Mouse (Mus musculus) thymus, adult 18-20 months (tissue): Measurements from ENCODE around the gene Phc3.

ENCODE experiments used
- DNase-seq, 2 experiments: peaks; one replicate each; pipeline ENCODE4 v3.0.0; 2022; ENCODE audit warnings: mixed read lengths in 2 of 2

Phc3 gene

DNA sequence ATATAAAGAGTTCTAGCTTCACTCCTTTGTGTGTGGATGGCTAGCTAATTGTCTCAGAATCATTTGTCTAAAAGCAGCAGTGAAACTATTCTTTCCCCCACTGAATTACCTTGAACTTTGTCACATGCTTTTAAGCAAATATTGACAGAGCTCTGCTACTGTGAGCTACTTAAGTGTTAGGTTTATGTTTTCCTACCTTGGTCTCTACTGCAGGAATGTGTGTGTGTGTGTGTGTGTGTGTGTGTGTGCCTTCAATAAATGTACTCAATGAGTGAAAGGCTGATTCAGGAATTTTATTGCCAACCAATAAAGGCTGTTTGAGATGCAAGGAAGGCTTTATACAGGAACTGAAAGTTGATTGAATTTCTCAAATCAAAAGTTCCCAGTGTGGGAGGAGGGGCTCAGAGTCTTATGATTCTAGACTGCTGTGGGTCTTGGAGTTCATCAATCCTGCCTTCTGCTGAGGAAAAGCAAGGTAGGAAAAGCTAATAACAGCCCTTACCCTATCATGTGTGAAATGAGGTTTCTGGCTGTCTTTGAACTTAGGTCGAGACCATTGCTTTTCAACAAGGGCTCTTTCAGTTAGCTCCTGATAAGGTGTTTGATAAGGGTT is 7.9 kb upstream of the Phc3 start:
- DNase-seq: no peak

DNA sequence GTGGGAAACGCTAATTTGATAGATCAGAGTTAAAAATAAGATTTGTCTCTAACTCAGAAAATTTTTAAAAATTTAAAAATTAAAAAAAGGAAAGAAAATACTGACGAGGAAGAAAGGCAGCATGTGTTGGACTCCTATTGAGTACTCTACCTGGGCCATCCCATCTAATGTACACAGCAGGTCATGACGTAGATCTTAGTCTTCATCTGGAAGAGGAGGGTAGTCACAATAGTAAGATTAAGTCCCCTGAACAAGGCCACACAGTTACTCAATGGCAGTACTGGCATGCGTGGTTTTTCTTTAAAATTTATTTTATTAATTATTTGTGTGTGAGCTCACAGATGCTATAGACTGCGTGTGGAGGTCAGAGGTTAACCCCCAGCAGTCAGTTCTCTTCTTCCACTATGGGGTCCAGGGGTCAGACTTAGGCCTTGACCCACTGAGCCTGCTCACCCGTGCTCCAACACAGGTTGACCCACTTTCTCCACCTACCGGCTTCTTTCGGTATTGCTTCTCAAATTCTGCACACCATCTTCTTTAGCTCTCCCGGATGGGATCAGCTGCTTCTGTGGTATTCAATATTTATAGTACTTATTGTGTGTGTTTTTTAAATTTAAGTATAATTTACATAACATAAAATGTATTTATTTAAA is 6.0 kb upstream of the Phc3 start:
- peak in 1 of 2 experiments; percentile 41 for DNase-seq

DNA sequence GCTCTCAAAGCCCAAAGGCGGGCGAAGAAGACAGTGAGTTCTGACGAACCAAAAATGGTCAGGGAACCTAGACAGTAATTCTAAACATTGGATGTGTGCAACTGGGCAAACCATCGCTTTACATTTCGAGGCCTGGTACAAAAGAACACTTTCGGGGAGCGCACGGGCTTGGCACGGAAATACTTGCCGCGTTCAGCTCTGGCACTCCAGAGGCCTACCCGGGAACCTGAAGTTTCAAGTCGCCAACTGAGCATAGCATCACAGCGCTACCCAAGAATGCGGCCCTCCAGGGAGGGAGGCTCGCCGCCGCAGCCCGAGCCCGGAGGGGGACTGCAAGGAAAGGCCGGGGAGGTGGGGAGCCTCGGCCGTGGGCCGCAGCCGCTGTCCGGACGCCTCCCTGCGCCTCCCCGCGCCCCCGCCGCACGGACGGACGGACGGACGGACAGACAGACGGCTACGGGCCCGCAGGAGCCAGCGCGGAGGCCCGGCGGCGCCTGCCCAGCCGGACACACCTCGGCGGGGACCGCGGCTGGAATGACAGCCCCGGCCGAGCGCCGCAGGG is 603 bp downstream of the Phc3 start:
- peak; percentile 28 to 46 for DNase-seq

DNA sequence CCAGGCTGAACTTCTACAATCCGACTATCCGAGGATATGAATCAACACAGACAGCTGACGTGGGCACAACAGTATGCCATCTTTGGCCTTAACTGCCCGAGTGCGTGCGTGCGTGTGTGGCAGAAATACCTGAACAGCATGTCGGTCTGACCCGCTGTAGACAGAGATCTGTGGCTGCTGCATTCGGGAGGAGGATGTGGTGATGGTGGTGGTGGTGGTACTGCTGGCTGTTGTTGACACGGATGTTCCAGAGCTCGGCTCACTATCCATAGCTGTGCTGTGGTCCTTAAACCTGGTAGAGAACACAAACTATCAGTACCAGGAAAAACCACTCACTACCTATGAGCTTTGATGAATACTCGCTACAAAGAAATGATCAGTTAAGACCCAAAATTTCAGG is 3.6 kb downstream of the Phc3 start:
- no peak for DNase-seq

DNA sequence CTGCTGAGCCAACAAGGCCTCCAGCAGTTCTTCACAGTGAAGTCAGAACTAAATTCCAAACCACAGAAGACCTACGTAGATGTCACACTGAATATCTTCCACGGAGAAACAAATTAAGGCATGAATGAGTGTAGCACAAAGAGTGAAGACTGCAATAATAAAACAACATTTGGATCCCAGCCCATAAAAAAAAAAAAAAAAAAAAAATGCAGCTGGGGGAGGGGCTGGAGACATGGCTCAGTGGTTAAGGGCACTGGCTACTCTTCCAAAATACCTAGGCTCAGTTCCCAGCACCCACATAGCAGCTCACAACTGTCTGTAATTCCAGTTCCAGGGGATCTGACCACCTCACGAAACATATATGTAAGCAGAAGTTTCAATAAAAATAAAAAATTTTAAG is 5.0 kb downstream of the Phc3 start:
- DNase-seq: no peak

DNA sequence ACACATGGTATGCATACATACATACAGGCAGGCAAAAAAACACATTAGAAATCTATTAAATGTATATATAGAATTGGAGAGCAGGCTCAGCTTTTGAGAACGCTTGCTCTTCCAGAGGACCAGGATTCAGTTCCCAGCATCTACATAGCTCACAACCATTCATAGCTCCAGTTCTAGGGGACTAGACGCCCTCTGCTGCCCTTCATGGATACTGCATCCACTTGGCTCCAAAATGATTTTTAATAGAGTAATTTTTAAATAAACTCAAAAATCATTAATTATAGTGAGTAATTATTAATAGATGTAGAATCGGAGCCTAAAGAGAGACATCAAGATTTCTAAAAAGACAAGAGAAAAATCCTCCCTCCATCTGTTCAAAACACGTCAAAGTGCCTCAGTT is 6.1 kb downstream of the Phc3 start:
- no peak for DNase-seq

DNA sequence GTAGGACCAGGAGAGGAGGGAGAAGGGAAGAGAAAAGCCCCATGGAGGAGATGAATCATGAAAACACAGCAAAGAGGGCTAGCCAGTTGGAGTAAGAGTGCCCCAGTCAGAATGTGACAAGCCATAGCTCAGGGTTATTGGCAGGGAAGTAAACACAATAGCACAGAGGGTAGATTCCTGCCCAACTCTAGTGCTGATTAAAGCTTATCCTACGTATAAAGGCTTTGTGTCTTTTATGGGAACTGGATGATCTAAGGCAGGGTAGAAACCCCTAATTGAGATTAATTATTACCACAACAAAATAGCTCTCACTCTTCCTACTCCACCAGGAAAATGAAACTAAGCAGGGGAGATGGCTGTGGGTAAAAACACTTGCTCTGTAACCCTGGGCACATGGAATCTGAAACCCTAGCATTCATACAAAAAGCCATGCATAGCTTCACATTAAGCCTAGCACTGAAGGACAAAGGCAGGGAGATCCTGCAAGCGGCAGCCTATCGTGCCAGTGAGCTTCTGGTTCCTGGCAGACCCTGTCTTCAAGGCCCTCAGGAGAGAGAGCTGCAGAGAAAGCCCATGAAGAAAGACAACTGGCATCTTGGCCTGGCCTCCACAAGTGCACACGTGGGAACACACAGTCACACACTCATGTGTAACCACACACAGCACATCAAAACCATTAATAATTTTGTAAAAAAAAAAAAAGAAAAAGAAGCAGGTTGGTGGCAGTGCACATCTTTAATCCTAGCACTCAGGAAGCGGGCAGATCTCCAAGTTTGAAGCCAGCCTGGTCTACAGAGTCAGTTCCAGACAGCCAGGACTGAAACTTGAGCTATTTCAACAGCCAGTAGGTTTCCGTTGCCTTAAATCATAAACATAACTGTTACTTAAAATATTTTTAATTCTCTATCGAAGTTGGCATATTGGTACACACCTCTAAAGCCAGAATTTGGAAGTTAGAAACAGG is 9.1 kb downstream of the Phc3 start:
- no peak for DNase-seq

DNA sequence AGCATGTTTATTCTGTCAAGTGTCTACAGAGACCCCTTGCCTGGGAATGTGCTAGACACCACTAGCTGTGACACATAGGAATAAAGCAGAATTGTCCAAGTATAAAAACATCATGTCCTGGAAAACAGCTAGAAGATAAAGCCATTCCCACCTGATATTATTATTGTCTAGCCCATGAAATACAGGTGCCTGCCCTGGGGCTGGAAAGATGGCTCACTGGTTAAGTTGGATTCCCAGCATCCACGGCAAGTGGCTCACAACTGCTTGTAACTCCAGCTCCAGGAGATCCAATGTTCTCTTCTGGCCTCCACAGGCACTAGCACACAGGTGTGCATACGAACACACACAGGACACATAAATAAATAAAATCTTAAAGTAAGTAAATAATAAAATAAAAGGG is 10.5 kb downstream of the Phc3 start:
- no peak for DNase-seq

DNA sequence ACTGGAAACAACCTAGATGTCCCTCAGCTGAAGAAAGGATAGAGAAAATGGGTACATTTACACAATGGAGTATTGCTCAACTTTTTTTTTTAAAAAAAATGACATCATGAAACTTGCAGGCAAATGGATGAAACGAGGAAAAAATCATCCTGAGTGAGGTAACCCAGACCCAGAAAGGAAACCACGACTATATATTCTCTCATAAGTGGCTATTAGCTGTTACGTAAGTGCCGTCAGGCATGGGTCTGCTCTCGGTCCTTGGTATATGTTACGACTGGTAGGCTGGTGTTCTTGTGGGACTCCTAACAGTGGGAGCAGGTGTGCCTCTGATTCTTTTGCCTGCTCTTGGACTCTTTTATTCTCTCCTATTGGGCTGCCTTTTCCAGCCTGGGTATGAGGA is 12.9 kb downstream of the Phc3 start:
- no peak for DNase-seq

DNA sequence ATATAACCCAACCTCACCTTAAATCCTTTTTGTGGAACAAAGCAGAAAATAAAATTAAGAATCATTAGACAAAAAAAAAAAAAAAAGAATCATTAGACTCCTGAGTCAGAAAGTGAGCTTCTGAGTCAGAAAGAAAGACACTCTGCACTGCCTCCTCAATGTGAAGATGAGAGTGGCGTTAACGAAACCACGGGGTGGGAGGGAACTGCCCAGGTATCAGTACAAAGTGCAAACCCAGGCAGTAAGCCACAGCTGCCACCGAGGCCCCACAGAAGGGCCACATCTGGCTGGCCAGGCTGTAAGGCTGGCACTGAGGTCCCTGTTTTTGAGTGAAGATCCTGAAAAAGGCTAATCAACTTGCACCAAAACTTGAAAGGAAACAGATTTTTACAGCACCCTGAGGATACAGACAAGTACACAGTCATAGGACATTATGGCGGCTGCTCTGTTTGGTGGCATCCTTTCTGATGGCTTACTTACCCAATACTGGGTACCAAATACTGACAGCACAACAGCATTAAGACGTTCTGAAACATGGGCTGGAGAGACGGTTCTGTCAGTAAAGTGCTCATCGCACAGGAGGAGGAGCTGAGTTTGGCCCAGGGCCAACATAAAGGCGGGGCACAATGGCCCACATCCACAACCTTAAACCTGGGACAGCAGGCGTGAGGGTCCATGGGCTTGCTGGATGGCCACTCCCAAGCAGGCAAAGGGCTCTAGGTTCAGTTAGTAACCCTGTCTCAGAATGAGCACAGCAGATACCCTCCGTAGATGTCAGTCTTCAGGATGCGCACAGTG is 16.7 kb downstream of the Phc3 start:
- DNase-seq: no peak

DNA sequence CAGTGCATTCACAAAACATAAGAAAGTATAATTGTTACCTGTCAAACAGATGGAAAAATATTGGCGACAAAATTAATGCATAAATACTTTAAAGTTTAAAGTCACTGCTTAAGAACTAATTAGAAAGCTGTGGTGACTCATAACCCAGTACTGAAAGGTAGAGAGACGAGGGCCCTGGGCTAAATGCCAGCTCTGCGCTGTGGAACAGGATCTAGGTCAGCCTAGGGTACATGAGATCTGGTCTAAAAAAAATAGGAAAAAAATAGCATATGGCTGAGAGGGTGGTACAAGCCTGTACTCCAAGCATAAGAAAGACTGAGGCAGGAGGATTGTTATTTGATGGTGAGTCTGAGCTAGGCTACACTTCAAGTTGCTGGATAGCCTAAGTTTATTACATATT is 17.6 kb downstream of the Phc3 start:
- no peak for DNase-seq

DNA sequence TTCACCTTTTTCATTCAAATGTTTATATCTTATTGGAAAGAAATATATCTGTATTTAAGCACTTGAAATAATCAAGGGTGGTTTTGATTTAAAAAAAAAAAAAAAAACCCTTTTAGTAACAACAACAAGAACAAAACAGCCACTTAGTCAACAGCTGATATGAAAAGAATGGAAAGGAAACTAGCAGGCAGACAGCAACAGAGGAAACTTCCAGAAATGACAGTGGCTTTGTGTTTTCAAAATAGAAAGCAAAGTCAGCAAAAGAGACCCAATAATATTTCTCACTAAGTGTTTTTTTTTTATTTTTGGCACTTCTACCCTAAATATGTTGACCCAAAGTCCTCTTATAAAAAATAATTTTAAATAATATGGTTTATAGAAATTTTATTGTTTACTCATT is 34.8 kb downstream of the Phc3 start:
- no peak for DNase-seq

DNA sequence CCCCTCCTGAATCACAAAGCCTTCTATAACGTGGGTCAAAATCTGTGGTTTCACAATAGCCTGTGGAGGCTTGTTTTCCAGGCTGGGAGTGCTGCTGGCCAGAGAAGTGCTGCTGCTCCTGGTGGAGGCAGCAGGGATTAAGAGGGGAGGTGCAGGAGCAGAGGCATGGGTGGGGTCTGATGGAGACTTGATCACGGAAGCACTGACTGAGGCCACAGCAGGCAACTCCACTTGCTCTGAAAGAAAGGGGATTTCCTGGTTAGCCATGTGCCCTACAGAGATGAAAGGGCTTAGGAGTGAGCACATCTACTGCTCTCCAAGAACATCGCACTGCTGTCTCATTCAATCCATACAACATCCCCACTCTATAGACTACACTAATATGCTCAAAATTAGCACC is 39.4 kb downstream of the Phc3 start:
- no peak for DNase-seq

DNA sequence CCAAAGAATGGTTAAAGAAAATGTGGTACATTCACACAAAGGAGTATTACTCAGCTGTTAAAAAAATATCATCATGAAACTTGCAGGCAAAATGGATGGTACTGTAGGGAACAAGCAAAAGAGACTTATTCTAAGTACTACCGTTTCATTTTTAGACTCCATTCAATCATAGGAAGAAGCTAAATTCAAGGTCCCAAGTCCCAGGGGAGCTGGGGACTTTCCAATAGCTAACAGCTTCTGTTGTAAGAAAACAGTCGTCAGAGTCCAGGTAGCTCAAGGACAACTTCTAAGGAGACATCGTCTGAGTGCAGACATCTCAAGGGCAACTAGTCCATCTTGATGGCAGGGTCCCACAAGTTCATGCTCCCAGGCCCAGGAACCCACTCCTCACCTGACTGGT is 41.6 kb downstream of the Phc3 start:
- no peak for DNase-seq

DNA sequence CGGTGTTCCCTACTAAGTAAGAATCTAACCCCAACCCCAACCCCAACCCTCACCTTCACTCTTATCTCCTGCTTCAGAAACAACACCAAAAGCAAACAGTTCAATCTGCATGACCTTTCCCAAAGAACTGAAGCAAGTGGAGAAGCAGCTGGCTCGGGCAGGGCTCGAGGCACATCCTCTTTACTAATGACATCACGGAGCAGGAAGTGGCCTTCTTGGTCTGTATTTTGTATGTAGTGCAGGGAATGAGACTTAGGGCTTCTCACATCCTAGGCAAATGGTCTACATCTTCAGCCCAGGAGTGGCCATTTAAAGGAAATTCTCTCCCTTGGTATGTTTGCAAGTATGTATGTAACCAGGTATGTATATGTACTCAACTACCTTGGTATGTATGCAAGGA is 52.1 kb downstream of the Phc3 start:
- no peak for DNase-seq

DNA sequence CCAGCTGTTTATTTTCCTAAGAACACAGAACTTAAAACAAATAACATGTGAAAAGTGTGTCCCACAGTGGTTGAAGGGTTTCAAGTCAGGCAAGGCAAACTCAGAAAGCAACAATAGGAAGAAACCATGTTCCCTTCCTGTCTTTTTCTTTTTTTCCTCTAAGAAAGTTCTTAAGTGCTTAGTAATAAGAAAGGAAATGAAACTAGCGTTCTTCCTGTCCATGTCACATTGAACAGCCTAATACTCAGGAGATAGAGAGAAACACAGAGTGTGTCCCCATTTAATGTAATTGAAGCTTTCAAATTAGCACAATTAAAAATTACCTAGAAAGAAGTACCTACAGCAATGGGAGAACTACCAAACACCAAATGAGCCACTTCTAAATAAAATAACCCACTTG is 64.6 kb downstream of the Phc3 start:
- DNase-seq: no peak

DNA sequence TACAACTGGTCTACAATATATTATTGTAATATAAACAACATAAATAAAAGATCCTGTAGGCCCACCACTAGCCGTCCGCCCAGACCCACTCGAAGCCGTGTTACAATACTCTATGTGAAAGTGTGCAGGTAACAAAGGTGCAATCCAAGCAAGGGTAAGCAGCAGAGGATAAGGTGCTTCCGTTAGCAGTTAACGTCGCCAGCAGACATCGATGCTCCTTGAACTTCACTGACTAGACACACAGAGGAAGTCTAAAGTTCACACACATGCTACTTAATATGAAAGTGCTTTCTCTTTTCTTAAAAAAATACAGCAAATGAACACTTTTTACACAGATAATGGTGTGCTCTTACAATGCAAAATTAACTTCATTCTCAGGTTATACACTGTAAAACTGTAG is 69.8 kb downstream of the Phc3 start:
- no peak for DNase-seq

DNA sequence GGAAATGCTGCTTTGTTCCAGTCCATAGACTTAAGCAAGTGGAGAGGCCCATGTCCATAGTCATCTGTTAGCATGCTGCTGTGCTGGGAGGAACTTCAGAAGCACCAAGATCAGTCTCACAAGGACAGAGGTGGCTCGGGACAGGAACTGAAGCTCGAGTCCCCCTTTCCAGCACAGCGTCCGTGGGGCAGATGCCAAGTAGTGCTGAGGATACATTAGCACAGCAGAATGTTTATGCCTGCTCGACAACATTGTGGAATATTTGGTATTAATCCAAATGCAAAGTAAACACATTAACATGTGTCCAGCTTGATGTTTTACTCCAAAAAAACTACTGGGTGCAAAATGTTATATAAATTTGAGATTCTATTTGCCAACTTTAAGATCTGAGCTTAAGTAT is 72.5 kb downstream of the Phc3 start:
- no peak for DNase-seq

DNA sequence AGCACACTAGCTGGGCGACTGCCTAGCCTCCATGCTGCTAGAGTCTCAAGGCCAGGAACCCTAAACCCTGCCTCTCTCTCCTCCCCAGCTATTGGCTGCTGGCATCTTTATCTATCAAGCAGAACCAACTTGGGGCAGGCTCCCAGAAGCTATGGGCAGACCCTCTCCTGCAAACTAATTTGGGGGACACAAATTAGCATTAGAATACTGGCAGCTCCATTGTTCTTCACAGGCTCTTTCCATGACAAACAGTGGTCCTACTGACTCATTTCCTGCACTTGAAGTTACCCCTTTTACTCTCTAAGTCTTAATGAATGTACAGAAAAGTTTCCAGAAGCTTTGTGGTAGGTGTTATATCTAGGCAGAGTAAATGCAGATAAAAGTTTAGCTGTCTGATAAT is 80.2 kb downstream of the Phc3 start:
- DNase-seq: no peak

DNA sequence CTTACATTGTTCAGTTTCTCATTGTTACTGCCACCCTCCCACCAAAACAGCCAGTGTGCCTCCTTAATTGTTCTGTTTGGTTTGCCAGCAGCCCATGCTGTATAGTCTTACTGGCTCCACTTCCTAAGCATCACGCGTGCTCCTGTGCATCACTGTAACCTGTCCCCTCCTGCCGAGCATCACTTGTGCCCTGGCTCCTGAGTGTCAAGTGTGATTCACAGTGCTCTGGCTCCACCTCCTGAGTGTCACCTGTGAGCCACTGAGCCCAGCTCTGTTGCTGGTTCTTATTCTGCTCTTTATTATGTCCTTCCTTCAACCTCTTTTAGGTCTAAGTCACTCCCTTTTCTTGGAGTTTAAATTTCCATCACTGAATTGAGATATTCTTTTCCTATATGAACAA is 81.8 kb downstream of the Phc3 start:
- DNase-seq: no peak

DNA sequence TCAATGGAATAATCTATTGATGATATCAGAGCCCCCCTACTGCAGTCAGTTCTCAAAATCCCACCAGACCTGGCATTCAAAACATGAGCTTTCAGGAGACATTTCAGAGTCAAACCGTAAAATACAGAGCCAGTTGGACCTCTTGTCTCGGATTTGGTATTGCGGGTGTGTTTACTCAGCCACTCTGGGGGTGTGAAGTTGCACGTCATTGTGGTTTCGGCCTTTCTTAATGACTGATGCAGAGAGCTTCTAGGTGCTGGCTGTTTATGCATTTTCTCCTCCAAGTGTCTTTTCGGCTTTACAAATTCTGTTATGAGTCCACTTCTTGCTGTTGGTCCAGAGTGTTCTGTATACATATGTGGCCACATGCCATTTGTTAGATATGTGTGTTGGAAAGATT is 92.5 kb downstream of the Phc3 start:
- DNase-seq: no peak

DNA sequence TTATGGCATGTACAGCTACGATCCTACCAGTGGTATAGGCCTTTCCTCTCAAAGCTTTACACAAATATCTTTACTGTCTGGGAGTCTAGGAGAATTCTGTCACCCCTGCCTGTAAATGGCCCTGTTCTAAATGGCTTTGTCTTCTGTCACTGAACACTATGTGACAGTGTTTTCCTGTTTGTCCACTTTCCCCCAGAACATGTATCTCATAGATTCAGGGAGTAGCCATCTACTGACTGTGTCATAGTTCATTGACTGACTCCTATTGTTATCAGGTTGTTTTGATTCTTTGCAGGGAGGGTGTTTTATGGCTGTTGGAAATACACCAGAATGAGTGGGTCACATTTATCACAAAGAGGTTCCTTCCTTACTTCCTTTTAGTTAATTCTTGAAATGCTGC is 99.2 kb downstream of the Phc3 start:
- no peak for DNase-seq

DNA sequence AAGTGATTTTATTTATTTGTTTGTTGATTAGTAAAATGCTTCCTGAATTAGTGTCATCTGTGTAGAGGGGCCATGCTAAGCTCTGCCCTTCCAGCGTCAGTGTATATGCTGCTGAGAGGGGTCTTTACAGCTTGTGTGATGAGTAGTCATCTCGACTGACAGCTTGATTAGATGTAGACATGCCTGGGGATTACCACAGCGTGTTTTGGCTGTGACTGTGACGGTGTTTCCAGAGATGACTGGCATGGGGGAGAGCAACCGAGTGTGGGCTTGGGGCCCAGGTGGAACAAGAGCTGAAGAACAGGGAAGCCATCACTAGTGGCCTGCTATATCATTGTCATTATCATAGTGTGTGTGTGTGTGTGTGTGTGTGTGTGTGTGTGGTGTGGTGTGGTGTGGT is 100.6 kb downstream of the Phc3 start:
- no peak for DNase-seq
